Mouse (Mus musculus) kidney, postnatal 14 days (tissue): ENCODE results near the gene Rsu1.
"Not testable (repeated sequence)": the region's sequence is repeated elsewhere in the genome, so short reads cannot be mapped to it uniquely, and the experiment has no call there.

ENCODE experiments used
- DNase-seq: peaks from one replicate; pipeline ENCODE4 v3.0.0; 2022; ENCODE audit warnings: mixed read lengths

The Rsu1 gene

GRCm38 (mm10) chr2:13223451-13223850 is 47.8 kb downstream of the Rsu1 start:
- DNase-seq, result no peak

- DNase-seq, result no peak
Measured at GRCm38 (mm10) chr2:13220141-13220540, 51.1 kb downstream of the Rsu1 start.

DNA sequence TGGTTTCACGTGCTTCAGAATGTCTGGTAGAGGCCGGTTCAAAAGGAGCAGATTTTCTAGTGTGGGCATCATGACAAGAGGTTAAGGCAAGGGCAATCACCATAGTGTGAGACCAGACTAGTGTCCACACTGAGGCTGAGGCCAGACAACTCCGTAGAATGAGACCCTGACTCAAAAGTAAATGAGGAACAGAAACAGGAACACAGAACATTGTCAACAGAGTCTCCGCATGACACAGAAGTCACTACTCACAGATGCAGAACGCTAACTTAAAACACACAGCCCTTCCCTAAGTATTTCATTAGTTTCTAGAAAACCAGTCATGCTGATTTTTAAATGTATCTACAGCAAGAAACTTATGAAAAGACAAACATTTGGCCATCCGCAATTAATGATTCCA is 53.1 kb downstream of the Rsu1 start:
- DNase-seq, result no peak

DNA sequence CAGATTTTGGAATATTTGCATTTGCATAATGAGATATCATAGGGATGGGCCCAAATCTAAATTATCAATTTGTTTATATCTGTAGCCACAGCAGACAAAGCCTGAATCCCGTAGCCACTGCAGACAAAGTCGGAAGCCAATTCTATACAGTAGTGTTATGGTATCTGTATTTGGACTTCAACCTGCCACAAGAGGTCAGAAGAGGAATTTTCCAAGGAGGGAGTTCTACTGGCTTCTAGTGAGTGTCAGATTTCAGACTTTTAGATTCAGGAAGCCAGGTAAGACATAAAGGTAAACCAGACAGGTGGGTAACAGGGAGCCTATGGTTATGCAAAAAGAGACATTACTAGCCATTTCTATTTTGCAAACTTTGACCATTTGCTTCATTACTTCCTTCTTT is 64.4 kb downstream of the Rsu1 start:
- no peak for DNase-seq

DNA sequence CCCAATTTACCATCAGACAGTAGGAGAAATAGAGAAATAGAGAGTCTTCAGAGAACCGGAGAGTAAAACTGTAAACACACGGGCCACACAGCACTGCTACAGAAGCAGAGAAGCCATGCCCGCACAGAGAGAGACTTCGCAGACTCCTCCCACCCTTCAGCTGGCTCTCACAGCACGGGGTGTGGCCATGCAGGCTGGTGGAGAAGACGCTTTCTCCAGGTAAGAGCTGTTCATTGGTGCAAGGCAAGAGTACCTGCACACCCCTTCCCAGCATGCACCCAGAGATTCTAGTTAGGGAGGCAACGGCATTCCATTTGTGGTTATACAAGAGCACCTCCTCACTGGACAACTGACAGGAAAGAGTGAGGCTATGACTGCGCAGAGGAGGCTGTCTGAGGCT is 64.8 kb downstream of the Rsu1 start:
- DNase-seq, result no peak

- DNase-seq, result no peak
Measured at GRCm38 (mm10) chr2:13202805-13203475, 68.3 kb downstream of the Rsu1 start.

DNA sequence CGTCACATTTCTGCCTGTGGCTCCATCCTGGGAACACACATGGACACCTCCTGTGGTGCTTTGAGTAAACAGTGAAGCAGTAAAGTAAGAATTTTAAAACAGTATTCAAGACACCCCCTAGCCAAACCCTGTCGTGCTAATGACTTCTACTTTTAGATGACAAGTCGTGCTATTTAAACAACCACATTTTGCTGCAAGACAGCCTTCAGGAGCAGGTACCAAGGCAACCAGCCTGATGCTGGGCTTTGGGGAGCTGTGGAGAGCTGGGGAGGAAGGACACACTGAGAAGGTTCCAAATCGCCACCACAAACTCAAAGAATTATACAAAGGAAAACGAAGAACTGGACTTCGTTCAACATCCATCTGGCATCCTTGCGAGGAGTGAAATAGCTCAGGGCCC is 71.5 kb downstream of the Rsu1 start:
- DNase-seq, result no peak

- no peak for DNase-seq
Measured at GRCm38 (mm10) chr2:13199033-13199432, 72.2 kb downstream of the Rsu1 start.

GRCm38 (mm10) chr2:13195540-13195939 is 75.7 kb downstream of the Rsu1 start:
- no peak for DNase-seq

- DNase-seq, result no peak
Measured at GRCm38 (mm10) chr2:13192157-13192556, 79.1 kb downstream of the Rsu1 start.

DNA sequence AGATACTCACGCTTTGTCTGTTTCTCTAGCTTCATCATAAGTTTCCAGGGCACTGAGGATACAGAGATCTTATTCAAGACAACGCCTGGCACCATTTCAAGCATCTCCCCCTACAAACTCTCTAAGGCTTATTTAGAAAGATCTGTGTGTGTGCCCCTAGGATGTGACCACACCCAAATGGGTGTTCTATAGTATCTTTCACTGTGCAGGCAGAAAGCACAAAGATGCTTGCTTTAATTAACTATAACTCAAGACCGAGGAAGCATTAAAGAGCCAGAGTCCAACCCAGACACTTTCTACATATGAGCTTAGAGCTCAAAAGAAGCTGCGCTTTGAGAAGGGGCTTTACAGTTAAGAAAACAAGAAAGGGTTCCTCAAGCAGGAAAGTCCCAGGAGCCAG is 80.4 kb downstream of the Rsu1 start:
- DNase-seq, result no peak

DNA sequence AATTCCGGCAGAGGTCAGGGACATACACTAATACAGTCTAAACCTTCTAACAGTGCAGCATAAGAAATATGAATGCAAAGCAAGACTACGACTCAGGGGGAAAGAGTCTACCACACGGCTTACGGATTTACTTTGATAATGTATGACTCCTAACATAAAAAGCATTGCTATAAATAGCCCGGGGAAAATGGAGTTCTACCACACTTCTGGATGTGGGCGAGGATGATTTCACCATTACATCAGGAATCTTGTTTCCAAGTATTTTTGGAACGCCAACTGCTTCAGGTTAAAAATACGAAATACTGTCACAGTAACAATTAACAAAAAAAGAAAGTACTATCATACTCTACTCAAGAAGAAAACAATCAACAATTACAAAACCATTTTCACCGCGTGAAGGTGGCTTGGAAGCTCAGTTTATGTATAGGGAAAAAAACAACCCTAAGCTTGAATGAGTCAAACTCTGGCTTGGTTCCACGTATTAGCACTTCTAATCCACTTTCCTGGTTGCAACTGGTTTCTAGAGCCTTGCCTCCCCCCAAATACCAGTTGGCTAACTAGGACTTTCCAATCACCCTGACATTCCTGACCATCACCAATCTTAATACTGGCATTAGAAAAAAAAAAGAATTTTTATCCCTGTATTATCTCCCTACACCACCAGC is 82.3 kb downstream of the Rsu1 start:
- no peak for DNase-seq

GRCm38 (mm10) chr2:13183124-13183523 is 88.1 kb downstream of the Rsu1 start:
- DNase-seq, result no peak

DNA sequence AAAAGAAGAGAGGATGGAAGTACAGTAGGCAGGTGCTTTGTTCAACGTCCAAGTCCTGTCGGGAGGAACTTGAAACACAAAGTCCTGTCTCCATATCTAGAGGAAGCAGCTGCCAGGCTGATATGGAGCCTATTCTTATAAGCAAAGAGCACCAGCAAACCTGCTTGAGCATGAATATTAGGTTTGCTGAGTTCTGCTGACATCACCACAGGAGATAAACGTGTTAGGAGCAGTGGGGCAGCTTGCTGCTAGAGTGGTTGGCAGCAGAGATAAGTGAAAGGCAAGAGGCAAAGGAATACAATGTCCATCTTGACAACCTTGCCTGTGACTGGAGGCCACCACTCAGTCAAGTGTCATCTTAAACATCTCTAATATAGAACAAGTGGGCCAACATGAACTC is 89.3 kb downstream of the Rsu1 start:
- DNase-seq, result not testable (repeated sequence)

GRCm38 (mm10) chr2:13177698-13178395 is 93.4 kb downstream of the Rsu1 start:
- no peak for DNase-seq

GRCm38 (mm10) chr2:13176304-13176620 is 95.0 kb downstream of the Rsu1 start:
- DNase-seq, result no peak

GRCm38 (mm10) chr2:13175536-13176303 is 95.5 kb downstream of the Rsu1 start:
- no peak for DNase-seq

DNA sequence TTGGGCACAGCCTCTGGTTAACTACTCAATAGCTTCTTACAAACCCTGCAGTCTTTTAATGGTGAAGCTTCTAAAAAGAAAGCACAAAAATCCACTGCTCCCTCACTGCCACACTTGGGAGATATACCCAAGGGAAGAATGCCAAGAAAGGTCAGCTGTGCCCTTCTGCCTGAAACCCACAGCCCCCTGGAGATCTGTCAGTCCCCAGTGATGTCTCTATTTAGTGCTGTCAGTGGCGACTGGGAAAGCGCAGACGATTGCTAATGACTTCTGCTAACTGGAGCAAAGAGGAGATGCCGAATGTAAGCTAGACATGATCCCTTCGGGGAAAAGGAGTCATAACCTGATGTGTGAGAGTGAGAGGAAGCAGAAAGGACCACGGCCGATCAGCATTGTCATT is 96.8 kb downstream of the Rsu1 start:
- no peak for DNase-seq

DNA sequence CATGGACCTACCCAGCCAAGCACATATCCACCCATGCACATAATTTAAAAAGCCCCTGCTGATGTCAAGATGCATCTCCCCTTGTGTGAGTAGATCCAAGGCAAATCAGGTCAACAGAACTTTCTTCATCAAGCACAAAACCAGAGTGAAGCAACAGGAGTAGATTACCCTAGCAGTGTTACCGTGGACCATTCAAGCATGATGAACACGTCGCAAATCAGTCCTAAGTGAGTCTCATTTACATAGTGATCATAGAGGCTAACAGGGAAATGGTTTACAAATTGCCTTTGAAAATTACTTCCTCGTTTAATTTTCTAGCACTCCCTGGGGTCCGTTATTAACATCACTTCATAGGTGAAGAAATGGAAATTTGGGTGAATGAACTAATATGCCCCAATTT is 100.6 kb downstream of the Rsu1 start:
- DNase-seq, result no peak

DNA sequence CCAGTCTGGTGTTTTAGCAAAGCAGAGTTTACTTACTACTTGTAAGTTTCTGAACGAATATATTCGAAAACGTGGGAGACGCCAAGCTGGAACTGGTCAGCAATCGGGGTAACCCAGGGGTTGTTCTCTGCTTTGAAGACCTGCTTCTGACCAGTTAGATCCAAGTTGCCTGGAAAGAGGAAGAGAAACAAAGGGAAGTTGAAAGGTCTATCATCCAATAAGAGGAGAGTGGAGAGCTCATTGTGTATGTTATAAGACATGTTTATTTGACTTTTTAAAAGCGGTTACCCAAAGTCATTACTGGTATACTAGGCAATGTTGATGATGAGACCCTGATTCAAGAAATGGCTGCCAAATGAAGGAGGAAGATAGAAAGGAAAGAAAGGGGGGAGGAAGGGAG is 101.3 kb downstream of the Rsu1 start:
- no peak for DNase-seq

GRCm38 (mm10) chr2:13169158-13169890 is 101.9 kb downstream of the Rsu1 start:
- no peak for DNase-seq

GRCm38 (mm10) chr2:13168743-13169142 is 102.5 kb downstream of the Rsu1 start:
- DNase-seq, result peak; percentile 23

GRCm38 (mm10) chr2:13161717-13162116 is 109.5 kb downstream of the Rsu1 start:
- no peak for DNase-seq
